Mouse (Mus musculus) neural tube, embryonic 10.5 days (tissue): ENCODE results near the gene Ltc4s.

Source experiments
- DNase-seq: peaks from one replicate; pipeline ENCODE4 v3.0.0-alpha.2; 2017; ENCODE audit warnings: low spot score; ENCODE audit errors: extremely low spot score

Ltc4s gene

GRCm38 (mm10) chr11:50201590-50201989, 36.8 kb downstream of the Ltc4s start:
- DNase-seq: no peak

- DNase-seq: no peak
These were observed 37.8 kb downstream of the Ltc4s start for GRCm38 (mm10) chr11:50200613-50201012.

GRCm38 (mm10) chr11:50198916-50199315, 39.5 kb downstream of the Ltc4s start:
- no peak for DNase-seq

- no peak for DNase-seq
These were observed 40.1 kb downstream of the Ltc4s start for GRCm38 (mm10) chr11:50198219-50198846.

- DNase-seq: no peak
These were observed 40.9 kb downstream of the Ltc4s start for GRCm38 (mm10) chr11:50197500-50197899.

GRCm38 (mm10) chr11:50194793-50195192, 43.6 kb downstream of the Ltc4s start:
- no peak for DNase-seq

- DNase-seq: no peak
These were observed 44.3 kb downstream of the Ltc4s start for GRCm38 (mm10) chr11:50194070-50194469.

- no peak for DNase-seq
These were observed 46.1 kb downstream of the Ltc4s start for GRCm38 (mm10) chr11:50192278-50192677.

GRCm38 (mm10) chr11:50190362-50190761, 48.1 kb downstream of the Ltc4s start:
- DNase-seq: no peak

- no peak for DNase-seq
These were observed 49.7 kb downstream of the Ltc4s start for GRCm38 (mm10) chr11:50188682-50189081.
